In the genomic region with DNA sequence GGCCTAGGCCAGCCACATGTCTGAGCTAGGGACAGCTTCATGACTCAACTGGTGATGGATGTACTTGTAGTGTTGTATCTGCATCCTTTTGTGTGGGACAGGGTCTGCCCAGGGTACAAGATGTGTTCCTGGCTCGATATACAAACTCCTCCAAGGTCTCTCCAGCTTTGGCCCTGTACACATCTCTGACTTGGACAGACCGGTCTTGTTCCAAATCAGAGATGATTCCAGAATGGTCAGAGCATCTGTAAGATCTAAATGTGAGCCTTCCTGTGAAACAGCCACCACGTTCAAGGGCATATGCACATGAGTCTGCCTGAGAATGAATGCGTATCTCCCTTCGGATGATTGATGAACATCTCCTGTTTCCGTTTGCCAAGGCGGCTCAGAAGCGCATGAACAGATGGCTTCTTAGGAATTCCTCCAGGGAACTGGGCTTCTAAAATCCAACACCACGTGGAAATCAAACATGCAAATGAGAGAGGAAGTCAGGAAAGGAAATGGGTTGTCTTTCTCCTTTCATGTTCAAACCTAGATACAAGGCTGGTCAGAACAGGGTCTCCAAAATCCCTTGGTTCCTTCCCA, we compare ENCODE assay signal across 17 mouse cellular contexts.
DNase-seq lines count a peak whose midpoint lies in the region; ATAC-seq and TF ChIP-seq lines count a peak whose summit lies in the region.
"Had no signal": no experiment of that assay in that cellular context is flagged by ENCODE, and none has a peak within 500 bp of the region (broad histone marks: within the 10 kb centered on the region; RNA-seq: fewer than 3 reads in every experiment).

No protein-coding gene starts in this region.

- H3K4me1 ChIP-seq in forebrain, postnatal 0 days (ENCODE audit: insufficient read depth) = no peaks in the 10 kb centered on the region
- H3K4me1 ChIP-seq in forebrain, embryonic 11.5 days (replicated peaks; ENCODE audit: control insufficient read depth, insufficient read depth, low read length) = no peaks in the 10 kb centered on the region
- no peaks in the 10 kb centered on the region for H3K4me1 ChIP-seq in midbrain, postnatal 0 days (ENCODE audit: insufficient read depth, low read length)
- H3K4me1 ChIP-seq in midbrain, embryonic 10.5 days = no peaks in the 10 kb centered on the region
- H3K4me1 ChIP-seq in liver, embryonic 11.5 days (replicated peaks; ENCODE audit: control insufficient read depth, insufficient read depth, low read length) = no peaks in the 10 kb centered on the region
- H3K4me1 ChIP-seq: liver, embryonic 13.5 days; megakaryocyte, embryonic 14.5 days had no signal

- WGBS in forebrain, postnatal 0 days = 58% methylated on average over 9 of the region's 9 CpGs
- WGBS in forebrain, embryonic 11.5 days = 84% methylated on average over 9 of the region's 9 CpGs
- 77% methylated on average over 9 of the region's 9 CpGs for WGBS in midbrain, postnatal 0 days
- WGBS in midbrain, embryonic 10.5 days = 86% methylated on average over 9 of the region's 9 CpGs
- 71% methylated on average over 9 of the region's 9 CpGs for WGBS in liver, embryonic 11.5 days

- H3K27me3 ChIP-seq in forebrain, postnatal 0 days (ENCODE audit: insufficient read depth, low read length) = no peaks in the 10 kb centered on the region; the same call in 1 of the 2 replicates
- H3K27me3 ChIP-seq in forebrain, embryonic 11.5 days (ENCODE audit: control insufficient read depth, insufficient read depth, low read length) = no peaks in the 10 kb centered on the region
- no peaks in the 10 kb centered on the region for H3K27me3 ChIP-seq in midbrain, postnatal 0 days (ENCODE audit: insufficient read depth, low read length)
- H3K27me3 ChIP-seq in midbrain, embryonic 10.5 days (ENCODE audit: low read depth, poor library complexity, severe bottlenecking) = no peaks in the 10 kb centered on the region
- H3K27me3 ChIP-seq in liver, embryonic 11.5 days (replicated peaks; ENCODE audit: control insufficient read depth, insufficient read depth, low read length) = no peaks in the 10 kb centered on the region
- H3K27me3 ChIP-seq: liver, embryonic 13.5 days had no signal

- no peak for TF ChIP-seq CTCF in forebrain, postnatal 0 days (IDR thresholded peaks at IDR 0.05; ENCODE audit: low read depth)
- no peak for TF ChIP-seq CTCF in midbrain, postnatal 0 days (IDR thresholded peaks at IDR 0.05)

- H3K4me3 ChIP-seq in forebrain, postnatal 0 days (ENCODE audit: low read depth, low read length) = no peak overlapping the region
- no peak overlapping the region for H3K4me3 ChIP-seq in forebrain, embryonic 11.5 days (ENCODE audit: low read depth, low read length)
- H3K4me3 ChIP-seq in midbrain, postnatal 0 days (ENCODE audit: low read depth, low read length) = no peak overlapping the region
- no peak overlapping the region for H3K4me3 ChIP-seq in midbrain, embryonic 10.5 days
- H3K4me3 ChIP-seq in liver, embryonic 11.5 days (ENCODE audit: low read depth, low read length) = no peak overlapping the region
- H3K4me3 ChIP-seq: kidney, embryonic 15.5 days; limb, embryonic 10.5 days; liver, embryonic 13.5 days; megakaryocyte, embryonic 14.5 days had no signal

- H3K27ac ChIP-seq in forebrain, postnatal 0 days (ENCODE audit: low read depth, low read length) = peak overlapping the region; percentile 50
- no peak overlapping the region for H3K27ac ChIP-seq in forebrain, embryonic 11.5 days (ENCODE audit: low read depth, low read length)
- no peak overlapping the region for H3K27ac ChIP-seq in midbrain, postnatal 0 days (ENCODE audit: low read depth, low read length)
- no peak overlapping the region for H3K27ac ChIP-seq in midbrain, embryonic 10.5 days (replicated peaks)
- H3K27ac ChIP-seq in liver, embryonic 11.5 days (ENCODE audit: low read depth, low read length) = no peak overlapping the region
- H3K27ac ChIP-seq: kidney, embryonic 15.5 days; limb, embryonic 10.5 days; liver, embryonic 13.5 days had no signal

- no peaks in the 10 kb centered on the region for H3K36me3 ChIP-seq in forebrain, postnatal 0 days (ENCODE audit: insufficient read depth)
- no peaks in the 10 kb centered on the region for H3K36me3 ChIP-seq in forebrain, embryonic 11.5 days (ENCODE audit: control insufficient read depth, insufficient read depth, low read length)
- H3K36me3 ChIP-seq in midbrain, postnatal 0 days (ENCODE audit: insufficient read depth, low read length) = no peaks in the 10 kb centered on the region
- no peaks in the 10 kb centered on the region for H3K36me3 ChIP-seq in midbrain, embryonic 10.5 days
- no peaks in the 10 kb centered on the region for H3K36me3 ChIP-seq in liver, embryonic 11.5 days (ENCODE audit: control insufficient read depth, insufficient read depth, low read length)
- H3K36me3 ChIP-seq: kidney, embryonic 15.5 days; limb, embryonic 10.5 days; liver, embryonic 13.5 days had no signal

- 0 out of 2 replicates have a peak, but pooled peaks cover 7% of the 10 kb centered on the region for H3K9me3 ChIP-seq in forebrain, postnatal 0 days (ENCODE audit: low read length)
- H3K9me3 ChIP-seq in forebrain, embryonic 11.5 days (ENCODE audit: control insufficient read depth, low read length) = no peaks in the 10 kb centered on the region
- H3K9me3 ChIP-seq in midbrain, postnatal 0 days (ENCODE audit: low read length) = no peaks in the 10 kb centered on the region
- H3K9me3 ChIP-seq in midbrain, embryonic 10.5 days (replicated peaks) = no peaks in the 10 kb centered on the region; the same call in 1 of the 2 replicates
- no peaks in the 10 kb centered on the region; the same call in 1 of the 2 replicates for H3K9me3 ChIP-seq in liver, embryonic 11.5 days (ENCODE audit: control insufficient read depth, low read length)
- H3K9me3 ChIP-seq: limb, embryonic 10.5 days; liver, embryonic 13.5 days had no signal

- DNase-seq in forebrain, postnatal 0 days = peak; percentile 76
- DNase-seq in forebrain, embryonic 11.5 days (ENCODE audit: low spot score) = no peak
- peak; percentile 40 for DNase-seq in midbrain, postnatal 0 days (ENCODE audit: low spot score)
- DNase-seq in midbrain, embryonic 10.5 days (ENCODE audit: low spot score) = no peak
- peak; percentile 50 for DNase-seq in brain, embryonic 18.5 days (ENCODE audit: low read depth, low spot score)
- no peak for DNase-seq in liver, embryonic 11.5 days (ENCODE audit: low spot score)
- DNase-seq: cerebellum, adult 11-12 months; gastrocnemius, postnatal 10 days; heart, postnatal 10 days; liver, embryonic 13.5 days; lung, postnatal 10 days; thymus, postnatal 25 days had no signal

- no peak overlapping the region for H3K4me2 ChIP-seq in forebrain, postnatal 0 days (ENCODE audit: low read depth)
- no peak overlapping the region for H3K4me2 ChIP-seq in forebrain, embryonic 11.5 days (ENCODE audit: low read depth, low read length, severe bottlenecking)
- H3K4me2 ChIP-seq in midbrain, postnatal 0 days (ENCODE audit: low read depth, low read length, poor library complexity, severe bottlenecking) = no peak overlapping the region
- no peak overlapping the region for H3K4me2 ChIP-seq in liver, embryonic 11.5 days
- H3K4me2 ChIP-seq: kidney, embryonic 15.5 days; liver, embryonic 13.5 days had no signal

- ATAC-seq in forebrain, postnatal 0 days = peak; percentile 69
- ATAC-seq in forebrain, embryonic 11.5 days (replicated peaks; ENCODE audit: low FRiP score) = no peak
- ATAC-seq in midbrain, postnatal 0 days (ENCODE audit: low FRiP score) = no peak
- no peak for ATAC-seq in monocyte, adult 5-6 weeks (replicated peaks; ENCODE audit: insufficient number of reproducible peaks, low FRiP score, low TSS enrichment, poor library complexity, severe bottlenecking)
- no peak for ATAC-seq in liver, embryonic 11.5 days (replicated peaks; ENCODE audit: low FRiP score)
- ATAC-seq: forebrain, embryonic 16.5 days had no signal

- no peak overlapping the region for H3K9ac ChIP-seq in forebrain, postnatal 0 days
- no peak overlapping the region for H3K9ac ChIP-seq in forebrain, embryonic 11.5 days (ENCODE audit: low read length)
- H3K9ac ChIP-seq in midbrain, postnatal 0 days (replicated peaks; ENCODE audit: low read length, poor library complexity, severe bottlenecking) = no peak overlapping the region
- no peak overlapping the region for H3K9ac ChIP-seq in liver, embryonic 11.5 days (ENCODE audit: low read depth, low read length)
- H3K9ac ChIP-seq: kidney, embryonic 15.5 days; liver, embryonic 13.5 days had no signal

Comparison
In these comparisons a context has a peak if more than half of its experiments do, and no peak if none do; other contexts are left out.
1. DNase-seq: peak in forebrain, postnatal 0 days (single experiment), midbrain, postnatal 0 days (single experiment) and brain, embryonic 18.5 days (single experiment); none in forebrain, embryonic 11.5 days (single experiment), midbrain, embryonic 10.5 days (single experiment) and liver, embryonic 11.5 days (single experiment).